Mouse (Mus musculus): ENCODE measurements around the gene Syngr3.
"Not testable (repeated sequence)": the region's sequence is repeated elsewhere in the genome, so short reads cannot be mapped to it uniquely, and the experiment has no call there.

Syngr3 gene

GRCm38 (mm10) chr17:24676877-24677276 lies 12.9 kb downstream of the Syngr3 start:
- DNase-seq (ENCODE audit: low spot score) = no peak

GRCm38 (mm10) chr17:24676187-24676586 lies 13.6 kb downstream of the Syngr3 start:
- DNase-seq (ENCODE audit: low spot score) = peak; percentile 60

- no peak for DNase-seq (ENCODE audit: low spot score)
Measured at GRCm38 (mm10) chr17:24674277-24674676, 15.5 kb downstream of the Syngr3 start.

GRCm38 (mm10) chr17:24672141-24672540 lies 17.6 kb downstream of the Syngr3 start:
- no peak for DNase-seq (ENCODE audit: low spot score)

- DNase-seq (ENCODE audit: low spot score) = no peak
Measured at GRCm38 (mm10) chr17:24671346-24671745, 18.4 kb downstream of the Syngr3 start.

- no peak for DNase-seq (ENCODE audit: low spot score)
Measured at GRCm38 (mm10) chr17:24670246-24670844, 19.4 kb downstream of the Syngr3 start.

GRCm38 (mm10) chr17:24669545-24670245 lies 20.1 kb downstream of the Syngr3 start, which contains the start of gene Zfp598:
TSS of gene Zfp598 (plus strand) at chr17:24669687.
- peak; percentile 96 for DNase-seq (ENCODE audit: low spot score)

GRCm38 (mm10) chr17:24669214-24669544 lies 20.6 kb downstream of the Syngr3 start:
- DNase-seq (ENCODE audit: low spot score) = not testable (repeated sequence)

GRCm38 (mm10) chr17:24667416-24667815 lies 22.3 kb downstream of the Syngr3 start:
- DNase-seq (ENCODE audit: low spot score) = peak; percentile 55

GRCm38 (mm10) chr17:24667011-24667410 lies 22.7 kb downstream of the Syngr3 start:
- not testable (repeated sequence) for DNase-seq (ENCODE audit: low spot score)

- no peak for DNase-seq (ENCODE audit: low spot score)
Measured at GRCm38 (mm10) chr17:24658017-24658758, 31.6 kb downstream of the Syngr3 start, which contains the start of gene Npw. TSS of gene Npw (minus strand) at chr17:24658457.

- DNase-seq (ENCODE audit: low spot score) = no peak
Measured at GRCm38 (mm10) chr17:24654969-24655368, 34.8 kb downstream of the Syngr3 start.

GRCm38 (mm10) chr17:24653967-24654710 lies 35.6 kb downstream of the Syngr3 start:
- DNase-seq (ENCODE audit: low spot score) = peak; percentile 77

- DNase-seq (ENCODE audit: low spot score) = no peak
Measured at GRCm38 (mm10) chr17:24651835-24652234, 37.9 kb downstream of the Syngr3 start.

- no peak for DNase-seq (ENCODE audit: low spot score)
Measured at GRCm38 (mm10) chr17:24650766-24651165, 39.0 kb downstream of the Syngr3 start.

GRCm38 (mm10) chr17:24650070-24650616 lies 39.6 kb downstream of the Syngr3 start, which contains the start of gene Slc9a3r2:
TSS of gene Slc9a3r2 (minus strand) at chr17:24650327.
- peak; percentile 48 for DNase-seq (ENCODE audit: low spot score)

- peak; percentile 41 for DNase-seq (ENCODE audit: low spot score)
Measured at GRCm38 (mm10) chr17:24649581-24650069, 40.1 kb downstream of the Syngr3 start.

- DNase-seq (ENCODE audit: low spot score) = no peak
Measured at GRCm38 (mm10) chr17:24648731-24649377, 40.9 kb downstream of the Syngr3 start.

GRCm38 (mm10) chr17:24647493-24647892 lies 42.3 kb downstream of the Syngr3 start:
- DNase-seq (ENCODE audit: low spot score) = no peak

GRCm38 (mm10) chr17:24646381-24646780 lies 43.4 kb downstream of the Syngr3 start:
- no peak for DNase-seq (ENCODE audit: low spot score)

GRCm38 (mm10) chr17:24645916-24646315 lies 43.8 kb downstream of the Syngr3 start:
- no peak for DNase-seq (ENCODE audit: low spot score)

Measured in urinary bladder, postnatal 25 days (tissue).